Mouse (Mus musculus) bone marrow macrophage, adult 2 months (primary cell): Measurements from ENCODE around the gene Pdf. TPM values are rescaled to one million over a fixed set of nuclear protein-coding genes. Genes with fewer than 3 reads are reported as not detected.
"Not testable (repeated sequence)": the region's sequence is repeated elsewhere in the genome, so short reads cannot be mapped to it uniquely, and the experiment has no call there.

Source experiments
- H3K27ac ChIP-seq: 2 replicates; pipeline ENCODE4 v1.5.1; 2012; ENCODE audit warnings: low read depth, low read length; ENCODE audit not compliant: insufficient read depth
- H3K4me1 ChIP-seq: 2 replicates; pipeline ENCODE4 v1.6.1; 2012; ENCODE audit warnings: low read length; ENCODE audit not compliant: control insufficient read depth, insufficient read depth
- H3K4me3 ChIP-seq: 2 replicates; pipeline ENCODE4 v1.5.1; 2012; ENCODE audit warnings: mild to moderate bottlenecking, low read length, moderate library complexity; ENCODE audit not compliant: insufficient read depth
- CTCF ChIP-seq: IDR thresholded peaks from 2 replicates; pipeline ENCODE4 v1.5.1; 2012; ENCODE audit warnings: low read depth, mild to moderate bottlenecking, low read length, moderate library complexity
- POLR2A ChIP-seq: IDR thresholded peaks from 2 replicates; pipeline ENCODE4 v1.6.1; 2012; ENCODE audit warnings: mild to moderate bottlenecking, low read depth, low read length, borderline replicate concordance
- polyA plus RNA-seq: library from polyadenylated mRNA; stranded (reverse); fragments of >200 nt; gene quantifications from 2 replicates; pipeline ENCODE4 v1.2.4, GENCODE M21; 2012; ENCODE audit not compliant: missing spikeins, insufficient read depth, insufficient read length

Gene Pdf
- polyA plus RNA-seq, 1 experiment: 1.7 TPM

GRCm38 (mm10) chr8:107012666-107013065 is 35.7 kb downstream of the Pdf start:
- TF ChIP-seq POLR2A (no peak), CTCF (no peak)
- Histone ChIP-seq H3K4me1 (no peaks in the 10 kb centered on the region), H3K4me3 (no peak overlapping the region), H3K27ac (no peak overlapping the region)

- H3K4me1 ChIP-seq: no peaks in the 10 kb centered on the region
- no peak overlapping the region for H3K4me3 ChIP-seq
- TF ChIP-seq POLR2A (no peak), CTCF (no peak)
- H3K27ac ChIP-seq: no peak overlapping the region
Observed at GRCm38 (mm10) chr8:107007795-107008194, 40.6 kb downstream of the Pdf start.

- H3K4me3 ChIP-seq: no peak overlapping the region
- TF ChIP-seq CTCF (peak; percentile 98), POLR2A (no peak)
- 0 out of 2 replicates have a peak, but pooled peaks cover 2% of the 10 kb centered on the region for H3K4me1 ChIP-seq
- no peak overlapping the region for H3K27ac ChIP-seq
Observed at GRCm38 (mm10) chr8:107002532-107002931, 45.9 kb downstream of the Pdf start.

GRCm38 (mm10) chr8:106999068-106999467 is 49.3 kb downstream of the Pdf start:
- Histone ChIP-seq H3K27ac (no peak overlapping the region), H3K4me3 (no peak overlapping the region), H3K4me1 (0 out of 2 replicates have a peak, but pooled peaks cover 2% of the 10 kb centered on the region)
- TF ChIP-seq CTCF (no peak), POLR2A (no peak)

- Histone ChIP-seq H3K4me1 (0 out of 2 replicates have a peak, but pooled peaks cover 2% of the 10 kb centered on the region), H3K4me3 (no peak overlapping the region), H3K27ac (no peak overlapping the region)
- TF ChIP-seq POLR2A (no peak), CTCF (no peak)
Observed at GRCm38 (mm10) chr8:106997416-106997815, 51.0 kb downstream of the Pdf start.

- H3K4me3 ChIP-seq, H3K4me1 ChIP-seq, H3K27ac ChIP-seq: not testable (repeated sequence)
Observed at GRCm38 (mm10) chr8:106996339-106996738, 52.1 kb downstream of the Pdf start.

Other genes starting within 250 kb of the Pdf start
- gene Has3, start 178.4 kb downstream of the Pdf start, polyA plus RNA-seq: not detected in 2 replicates
- 9.7 and 10.7 TPM in 2 replicates for gene Utp4, start 155.0 kb downstream of the Pdf start, polyA plus RNA-seq
- gene Sntb2, start 112.9 kb downstream of the Pdf start, polyA plus RNA-seq: 11.4 and 13.7 TPM in 2 replicates
- 41.0 and 42.1 TPM in 2 replicates for gene Vps4a, start 17.4 kb downstream of the Pdf start, polyA plus RNA-seq
- 24.0 and 27.8 TPM in 2 replicates for gene Cog8, start 8.1 kb upstream of the Pdf start, polyA plus RNA-seq
- gene Nip7, start 8.3 kb upstream of the Pdf start, polyA plus RNA-seq: 23.4 and 31.0 TPM in 2 replicates
- not detected in 2 replicates for gene Tmed6, start 17.0 kb upstream of the Pdf start, polyA plus RNA-seq
- 34.2 and 36.0 TPM in 2 replicates for gene Terf2, start 47.9 kb upstream of the Pdf start, polyA plus RNA-seq
- 43.3 and 47.8 TPM in 2 replicates for gene Cyb5b, start 102.0 kb upstream of the Pdf start, polyA plus RNA-seq
- 45.9 and 54.7 TPM in 2 replicates for gene Nfat5, start 244.9 kb upstream of the Pdf start, polyA plus RNA-seq